12 mouse cellular contexts compared by ENCODE assay signal in the genomic region with DNA sequence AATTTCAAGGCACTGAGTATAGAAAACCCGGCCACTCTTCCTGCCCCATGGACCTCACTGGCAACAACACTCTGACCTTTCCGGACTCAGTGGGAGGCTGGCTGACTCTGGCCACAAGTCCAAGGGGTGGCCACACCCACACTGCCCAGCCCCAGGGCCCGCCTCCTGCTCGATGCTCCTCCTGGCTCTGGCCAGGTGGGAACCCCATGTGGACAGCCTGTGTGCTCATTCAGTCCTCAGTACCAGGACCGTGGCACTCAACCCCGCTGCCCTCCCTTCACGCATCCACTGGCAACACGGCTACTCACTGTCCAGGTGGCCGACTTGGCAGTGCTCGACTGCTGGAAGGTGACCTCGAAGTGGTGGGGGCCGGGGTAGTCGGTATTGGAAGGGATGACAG. TPM values are rescaled to one million over a fixed set of nuclear protein-coding genes. Genes with fewer than 3 reads are reported as not detected.
DNase-seq lines count a peak whose midpoint lies in the region; ATAC-seq lines count a peak whose summit lies in the region.
"Had no signal": no experiment of that assay in that cellular context is flagged by ENCODE, and none has a peak within 500 bp of the region (broad histone marks: within the 10 kb centered on the region; RNA-seq: fewer than 3 reads in every experiment).

No protein-coding gene starts in this region.

- no peaks in the 10 kb centered on the region for H3K9me3 ChIP-seq in midbrain, embryonic 10.5 days (replicated peaks)
- no peaks in the 10 kb centered on the region for H3K9me3 ChIP-seq in midbrain, embryonic 11.5 days (ENCODE audit: control insufficient read depth, low read length)
- H3K9me3 ChIP-seq in embryonic facial prominence, embryonic 12.5 days, result no peaks in the 10 kb centered on the region
- no peaks in the 10 kb centered on the region for H3K9me3 ChIP-seq in neural tube, embryonic 15.5 days (replicated peaks)
- H3K9me3 ChIP-seq: forebrain, embryonic 15.5 days had no signal

- no peak for ATAC-seq in midbrain, embryonic 11.5 days (ENCODE audit: low FRiP score)
- no peak for ATAC-seq in embryonic facial prominence, embryonic 12.5 days (ENCODE audit: insufficient number of reproducible peaks, insufficient read depth, low FRiP score, low TSS enrichment)
- ATAC-seq in neural tube, embryonic 15.5 days (ENCODE audit: low FRiP score), result no peak
- ATAC-seq: forebrain, embryonic 15.5 days had no signal

- no peak overlapping the region for H3K27ac ChIP-seq in midbrain, embryonic 10.5 days (replicated peaks)
- H3K27ac ChIP-seq in midbrain, embryonic 11.5 days (ENCODE audit: low read depth, low read length), result no peak overlapping the region
- H3K27ac ChIP-seq in embryonic facial prominence, embryonic 12.5 days, result no peak overlapping the region
- no peak overlapping the region for H3K27ac ChIP-seq in neural tube, embryonic 15.5 days (replicated peaks)
- H3K27ac ChIP-seq: forebrain, embryonic 15.5 days had no signal

- no peaks in the 10 kb centered on the region for H3K36me3 ChIP-seq in midbrain, embryonic 10.5 days
- no peaks in the 10 kb centered on the region for H3K36me3 ChIP-seq in midbrain, embryonic 11.5 days (ENCODE audit: control insufficient read depth, insufficient read depth, low read length)
- H3K36me3 ChIP-seq in embryonic facial prominence, embryonic 12.5 days, result no peaks in the 10 kb centered on the region
- H3K36me3 ChIP-seq in neural tube, embryonic 15.5 days, result no peaks in the 10 kb centered on the region
- H3K36me3 ChIP-seq: forebrain, embryonic 15.5 days had no signal

- H3K9ac ChIP-seq in midbrain, embryonic 11.5 days (ENCODE audit: low read length), result no peak overlapping the region
- peak overlapping the region; percentile 19; the same call in 1 of the 2 replicates for H3K9ac ChIP-seq in embryonic facial prominence, embryonic 12.5 days
- H3K9ac ChIP-seq in neural tube, embryonic 15.5 days (replicated peaks), result no peak overlapping the region
- H3K9ac ChIP-seq: forebrain, embryonic 15.5 days had no signal

- no peak for DNase-seq in midbrain, embryonic 10.5 days (ENCODE audit: low spot score)
- DNase-seq in midbrain, embryonic 11.5 days (ENCODE audit: low spot score, missing footprints), result no peak
- DNase-seq in kidney, postnatal 25 days, result peak; percentile 75 to 91
- DNase-seq in gastrocnemius, adult 18-20 months (ENCODE audit: low spot score), result no peak
- no peak for DNase-seq in urinary bladder, postnatal 10 days (ENCODE audit: low spot score)
- DNase-seq in layer of hippocampus, postnatal 14 days (ENCODE audit: low spot score in 2 of 2), result no peak
- DNase-seq: lung, postnatal 14 days had no signal

- H3K4me2 ChIP-seq in midbrain, embryonic 11.5 days, result no peak overlapping the region
- H3K4me2 ChIP-seq in embryonic facial prominence, embryonic 12.5 days (replicated peaks), result peak overlapping the region; percentile 32
- peak overlapping the region; percentile 34 for H3K4me2 ChIP-seq in neural tube, embryonic 15.5 days
- H3K4me2 ChIP-seq: forebrain, embryonic 15.5 days had no signal

- WGBS in midbrain, embryonic 10.5 days, result 4% methylated on average over 13 of the region's 13 CpGs
- 4% methylated on average over 13 of the region's 13 CpGs for WGBS in midbrain, embryonic 11.5 days
- 1% methylated on average over 13 of the region's 13 CpGs for WGBS in embryonic facial prominence, embryonic 12.5 days
- 4% methylated on average over 13 of the region's 13 CpGs for WGBS in neural tube, embryonic 15.5 days

- H3K27me3 ChIP-seq in midbrain, embryonic 10.5 days (ENCODE audit: low read depth, poor library complexity, severe bottlenecking), result peaks cover 44% of the 10 kb centered on the region
- H3K27me3 ChIP-seq in midbrain, embryonic 11.5 days (ENCODE audit: control insufficient read depth, insufficient read depth, low read length), result peaks cover 22% of the 10 kb centered on the region
- H3K27me3 ChIP-seq in embryonic facial prominence, embryonic 12.5 days, result peaks cover 43% of the 10 kb centered on the region
- H3K27me3 ChIP-seq in neural tube, embryonic 15.5 days (replicated peaks), result peaks cover 55% of the 10 kb centered on the region

- peaks cover 10% of the 10 kb centered on the region for H3K4me1 ChIP-seq in midbrain, embryonic 10.5 days
- no peaks in the 10 kb centered on the region for H3K4me1 ChIP-seq in midbrain, embryonic 11.5 days (ENCODE audit: control insufficient read depth, insufficient read depth, low read length)
- peaks cover 9% of the 10 kb centered on the region; the same call in 1 of the 2 replicates for H3K4me1 ChIP-seq in embryonic facial prominence, embryonic 12.5 days
- H3K4me1 ChIP-seq in neural tube, embryonic 15.5 days, result no peaks in the 10 kb centered on the region; the same call in 1 of the 2 replicates
- H3K4me1 ChIP-seq: forebrain, embryonic 15.5 days had no signal

- H3K4me3 ChIP-seq in midbrain, embryonic 10.5 days, result 0 out of 2 replicates have a peak overlapping the region, but pooled peaks have one; percentile 4
- no peak overlapping the region for H3K4me3 ChIP-seq in midbrain, embryonic 11.5 days (ENCODE audit: low read depth, low read length)
- H3K4me3 ChIP-seq in embryonic facial prominence, embryonic 12.5 days, result peak overlapping the region; percentile 21
- no peak overlapping the region for H3K4me3 ChIP-seq in neural tube, embryonic 15.5 days (replicated peaks)
- H3K4me3 ChIP-seq: forebrain, embryonic 15.5 days had no signal

RNA-seq across cellular contexts. Expression of a gene that starts 38.5 kb away (rescaled TPM):
- polyA plus RNA-seq in midbrain, embryonic 10.5 days (2016; fragmentation: Nextera tagmentation; extraction: Ambion mirVana), result not detected in 2 replicates
- not detected in 2 replicates for polyA plus RNA-seq in midbrain, embryonic 11.5 days (2014; fragmentation: Nextera tagmentation; extraction: Ambion mirVana)
- not detected in 2 replicates for polyA plus RNA-seq in embryonic facial prominence, embryonic 12.5 days (2016; fragmentation: Nextera tagmentation; extraction: Ambion mirVana)
- not detected in 2 replicates for polyA plus RNA-seq in neural tube, embryonic 15.5 days (2015; fragmentation: Nextera tagmentation; extraction: Ambion mirVana)
- not detected for total RNA-seq in gastrocnemius, adult 18-20 months (2021)
- 1 to 10 TPM; 1.0 to 1.7 TPM for total RNA-seq in layer of hippocampus, postnatal 14 days (2021)
- total RNA-seq: MEL had no signal
- polyA plus RNA-seq: forebrain, embryonic 15.5 days; stomach, embryonic 14.5 days had no signal

RNA-seq across cellular contexts. Expression of a gene that starts 55.0 kb away (rescaled TPM):
- polyA plus RNA-seq in midbrain, embryonic 10.5 days (2016; fragmentation: Nextera tagmentation; extraction: Ambion mirVana), result 18.4 and 21.2 TPM in 2 replicates
- polyA plus RNA-seq in midbrain, embryonic 11.5 days (2014; fragmentation: Nextera tagmentation; extraction: Ambion mirVana), result 9.5 and 10.9 TPM in 2 replicates
- 9.3 and 10.1 TPM in 2 replicates for polyA plus RNA-seq in embryonic facial prominence, embryonic 12.5 days (2016; fragmentation: Nextera tagmentation; extraction: Ambion mirVana)
- 18.3 and 21.1 TPM in 2 replicates for polyA plus RNA-seq in neural tube, embryonic 15.5 days (2015; fragmentation: Nextera tagmentation; extraction: Ambion mirVana)
- total RNA-seq in gastrocnemius, adult 18-20 months (2021), result 1 to 10 TPM; 1.4 to 2.2 TPM
- total RNA-seq in layer of hippocampus, postnatal 14 days (2021), result 1 to 10 TPM; 6.8 to 10.0 TPM

RNA-seq across cellular contexts. Expression of a gene that starts 59.0 kb away (rescaled TPM):
- polyA plus RNA-seq in midbrain, embryonic 10.5 days (2016; fragmentation: Nextera tagmentation; extraction: Ambion mirVana), result 0.30 and 0.36 TPM in 2 replicates
- polyA plus RNA-seq in midbrain, embryonic 11.5 days (2014; fragmentation: Nextera tagmentation; extraction: Ambion mirVana), result 0.15 and 0.51 TPM in 2 replicates
- polyA plus RNA-seq in embryonic facial prominence, embryonic 12.5 days (2016; fragmentation: Nextera tagmentation; extraction: Ambion mirVana), result 1.5 and 2.3 TPM in 2 replicates
- 0.04 and 0.17 TPM in 2 replicates for polyA plus RNA-seq in neural tube, embryonic 15.5 days (2015; fragmentation: Nextera tagmentation; extraction: Ambion mirVana)
- not detected for total RNA-seq in gastrocnemius, adult 18-20 months (2021)
- 1 to 10 TPM; 3.8 to 4.0 TPM for total RNA-seq in layer of hippocampus, postnatal 14 days (2021)

Comparison
In these comparisons a context has a peak if more than half of its experiments do, and no peak if none do; other contexts are left out.
1. H3K4me3 ChIP-seq: peak in midbrain, embryonic 10.5 days (single experiment) and embryonic facial prominence, embryonic 12.5 days (single experiment); none in midbrain, embryonic 11.5 days (single experiment) and neural tube, embryonic 15.5 days (single experiment).
2. DNase-seq: peak in kidney, postnatal 25 days (2 of 2); none in midbrain, embryonic 10.5 days (single experiment), midbrain, embryonic 11.5 days (single experiment), gastrocnemius, adult 18-20 months (single experiment), urinary bladder, postnatal 10 days (single experiment) and layer of hippocampus, postnatal 14 days (0 of 2).